Mouse (Mus musculus): ENCODE measurements around the gene Kpna2. TPM values are rescaled to one million over a fixed set of nuclear protein-coding genes. Genes with fewer than 3 reads are reported as not detected.

Kpna2 gene
- total RNA-seq, 1 experiment = 245 TPM

- peak overlapping the region; percentile 53; the same call in 1 of the 2 replicates for H3K9ac ChIP-seq (ENCODE audit: insufficient read depth, low read depth, low read length, poor library complexity, severe bottlenecking)
- H3K9me3 ChIP-seq (ENCODE audit: control insufficient read depth, insufficient read depth, low read depth, low read length) = no peaks in the 10 kb centered on the region
- H3K4me1 ChIP-seq (ENCODE audit: control insufficient read depth in 2 of 2, insufficient read depth in 2 of 2, low read length in 2 of 2, poor library complexity in 1 of 2) = peaks cover 0 to 5% of the 10 kb centered on the region in 2 experiments; a peak in 1 of 4 replicates
- no peak for DNase-seq (ENCODE audit: low read depth, low spot score)
- H3K36me3 ChIP-seq (ENCODE audit: control insufficient read depth, insufficient read depth, low read length, poor library complexity, severe bottlenecking) = no peaks in the 10 kb centered on the region
- no peak for TF ChIP-seq MAFK (IDR thresholded peaks at IDR 0.05; ENCODE audit: insufficient read depth, low read depth, low read length)
- TF ChIP-seq ZNF384 (IDR thresholded peaks at IDR 0.05; ENCODE audit: low read depth, low read length) = peak; percentile 87
- H3K4me3 ChIP-seq (ENCODE audit: insufficient read depth in 1 of 2, low read depth in 1 of 2, low read length in 2 of 2, poor library complexity in 1 of 2, severe bottlenecking in 1 of 2) = peak overlapping the region in 1 of 2 experiments; percentile 46; a peak in 2 of 4 replicates
- in situ Hi-C loops (cut with MboI; ENCODE audit: low sequenced_read_pairs in 2 of 2, unreplicated experiment in 2 of 2) = no loop called here
- no peak overlapping the region; the same call in 1 of the 2 replicates for H3K27ac ChIP-seq (ENCODE audit: insufficient read depth, low read depth, low read length, poor library complexity, severe bottlenecking)
These were observed 14.8 kb upstream of the Kpna2 start for GRCm38 (mm10) chr11:107014020-107014585.

- H3K4me1 ChIP-seq (ENCODE audit: control insufficient read depth in 2 of 2, insufficient read depth in 2 of 2, low read length in 2 of 2, poor library complexity in 1 of 2) = peaks cover 0 to 5% of the 10 kb centered on the region in 2 experiments; a peak in 1 of 4 replicates
- no peaks in the 10 kb centered on the region for H3K9me3 ChIP-seq (ENCODE audit: control insufficient read depth, insufficient read depth, low read depth, low read length)
- H3K9ac ChIP-seq (ENCODE audit: insufficient read depth, low read depth, low read length, poor library complexity, severe bottlenecking) = peak overlapping the region; percentile 92
- peak overlapping the region; percentile 59; the same call in 1 of the 2 replicates for H3K27ac ChIP-seq (ENCODE audit: insufficient read depth, low read depth, low read length, poor library complexity, severe bottlenecking)
- in situ Hi-C loops (cut with MboI; ENCODE audit: low sequenced_read_pairs in 2 of 2, unreplicated experiment in 2 of 2) = no loop called here
- H3K36me3 ChIP-seq (ENCODE audit: control insufficient read depth, insufficient read depth, low read length, poor library complexity, severe bottlenecking) = no peaks in the 10 kb centered on the region
- H3K4me3 ChIP-seq (ENCODE audit: insufficient read depth in 1 of 2, low read depth in 1 of 2, low read length in 2 of 2, poor library complexity in 1 of 2, severe bottlenecking in 1 of 2) = peak overlapping the region; percentile 75 to 80
- peak; percentile 93 for DNase-seq (ENCODE audit: low read depth, low spot score)
- TF ChIP-seq CHD2 (IDR thresholded peaks at IDR 0.05; ENCODE audit: low read depth, low read length) (no peak), HCFC1 (IDR thresholded peaks at IDR 0.05; ENCODE audit: borderline replicate concordance, insufficient read depth, low read length) (no peak), MAFK (IDR thresholded peaks at IDR 0.05; ENCODE audit: insufficient read depth, low read depth, low read length) (peak; percentile 96), ZNF384 (IDR thresholded peaks at IDR 0.05; ENCODE audit: low read depth, low read length) (no peak)
These were observed 13.1 kb upstream of the Kpna2 start for GRCm38 (mm10) chr11:107012324-107013017.

- in situ Hi-C loops (cut with MboI; ENCODE audit: low sequenced_read_pairs in 2 of 2, unreplicated experiment in 2 of 2) = no loop called here
- Histone ChIP-seq H3K9me3 (ENCODE audit: control insufficient read depth, insufficient read depth, low read depth, low read length) (no peaks in the 10 kb centered on the region), H3K27ac (ENCODE audit: insufficient read depth, low read depth, low read length, poor library complexity, severe bottlenecking) (peak overlapping the region; percentile 59; the same call in 1 of the 2 replicates), H3K4me1 (ENCODE audit: control insufficient read depth in 2 of 2, insufficient read depth in 2 of 2, low read length in 2 of 2, poor library complexity in 1 of 2) (peaks cover 0 to 5% of the 10 kb centered on the region in 2 experiments; a peak in 1 of 4 replicates), H3K9ac (ENCODE audit: insufficient read depth, low read depth, low read length, poor library complexity, severe bottlenecking) (peak overlapping the region; percentile 92), H3K4me3 (ENCODE audit: insufficient read depth in 1 of 2, low read depth in 1 of 2, low read length in 2 of 2, poor library complexity in 1 of 2, severe bottlenecking in 1 of 2) (peak overlapping the region; percentile 75 to 80), H3K36me3 (ENCODE audit: control insufficient read depth, insufficient read depth, low read length, poor library complexity, severe bottlenecking) (no peaks in the 10 kb centered on the region)
- no peak for DNase-seq (ENCODE audit: low read depth, low spot score)
- no peak for TF ChIP-seq MAFK (IDR thresholded peaks at IDR 0.05; ENCODE audit: insufficient read depth, low read depth, low read length)
- no peak for TF ChIP-seq HCFC1 (IDR thresholded peaks at IDR 0.05; ENCODE audit: borderline replicate concordance, insufficient read depth, low read length)
- no peak for TF ChIP-seq CHD2 (IDR thresholded peaks at IDR 0.05; ENCODE audit: low read depth, low read length)
- no peak for TF ChIP-seq ZNF384 (IDR thresholded peaks at IDR 0.05; ENCODE audit: low read depth, low read length)
- no peak for TF ChIP-seq ZC3H11A (IDR thresholded peaks at IDR 0.05; ENCODE audit: borderline replicate concordance, low read depth, low read length)
These were observed 12.5 kb upstream of the Kpna2 start for GRCm38 (mm10) chr11:107011669-107012323.

GRCm38 (mm10) chr11:107011171-107011570 lies 11.8 kb upstream of the Kpna2 start:
- Histone ChIP-seq H3K4me3 (ENCODE audit: insufficient read depth in 1 of 2, low read depth in 1 of 2, low read length in 2 of 2, poor library complexity in 1 of 2, severe bottlenecking in 1 of 2) (peak overlapping the region in 1 of 2 experiments; percentile 75; a peak in 1 of 4 replicates), H3K9ac (ENCODE audit: insufficient read depth, low read depth, low read length, poor library complexity, severe bottlenecking) (no peak overlapping the region), H3K4me1 (ENCODE audit: control insufficient read depth in 2 of 2, insufficient read depth in 2 of 2, low read length in 2 of 2, poor library complexity in 1 of 2) (peaks cover 0 to 5% of the 10 kb centered on the region in 2 experiments; a peak in 1 of 4 replicates), H3K36me3 (ENCODE audit: control insufficient read depth, insufficient read depth, low read length, poor library complexity, severe bottlenecking) (no peaks in the 10 kb centered on the region), H3K9me3 (ENCODE audit: control insufficient read depth, insufficient read depth, low read depth, low read length) (no peaks in the 10 kb centered on the region), H3K27ac (ENCODE audit: insufficient read depth, low read depth, low read length, poor library complexity, severe bottlenecking) (no peak overlapping the region)
- in situ Hi-C loops (cut with MboI; ENCODE audit: low sequenced_read_pairs in 2 of 2, unreplicated experiment in 2 of 2) = no loop called here
- TF ChIP-seq ZC3H11A (IDR thresholded peaks at IDR 0.05; ENCODE audit: borderline replicate concordance, low read depth, low read length) (no peak), ZNF384 (IDR thresholded peaks at IDR 0.05; ENCODE audit: low read depth, low read length) (no peak), CHD2 (IDR thresholded peaks at IDR 0.05; ENCODE audit: low read depth, low read length) (no peak), MAFK (IDR thresholded peaks at IDR 0.05; ENCODE audit: insufficient read depth, low read depth, low read length) (no peak), HCFC1 (IDR thresholded peaks at IDR 0.05; ENCODE audit: borderline replicate concordance, insufficient read depth, low read length) (no peak)
- DNase-seq (ENCODE audit: low read depth, low spot score) = no peak

All from ES-E14 (cell line).